Mouse (Mus musculus) MN1 (cell line): ENCODE data around the gene Cyb5d1.

Source experiments
- DNase-seq: peaks from one replicate; pipeline ENCODE4 v3.0.0-alpha.2; 2016; ENCODE audit warnings: low spot score

Cyb5d1 gene

DNA sequence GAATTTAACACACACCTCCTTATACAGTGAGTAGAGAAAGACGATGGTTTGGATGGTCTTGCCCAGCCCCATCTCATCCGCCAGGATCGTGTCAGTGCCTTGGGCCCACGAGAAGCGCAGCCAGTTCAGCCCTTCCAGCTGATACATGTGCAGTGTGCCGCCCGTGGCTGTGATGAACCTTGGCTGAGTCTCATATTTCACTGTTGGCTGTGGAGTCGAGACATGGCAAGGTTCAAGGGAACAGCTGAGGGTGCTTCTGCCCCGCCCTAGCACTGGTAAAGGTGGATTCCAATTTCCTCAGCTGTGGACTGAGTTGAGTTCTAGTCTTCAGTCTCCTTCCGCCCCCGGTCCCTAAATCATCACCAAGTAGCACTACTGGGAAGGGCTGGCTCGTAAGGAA is 37.7 kb downstream of the Cyb5d1 start:
- no peak for DNase-seq

DNA sequence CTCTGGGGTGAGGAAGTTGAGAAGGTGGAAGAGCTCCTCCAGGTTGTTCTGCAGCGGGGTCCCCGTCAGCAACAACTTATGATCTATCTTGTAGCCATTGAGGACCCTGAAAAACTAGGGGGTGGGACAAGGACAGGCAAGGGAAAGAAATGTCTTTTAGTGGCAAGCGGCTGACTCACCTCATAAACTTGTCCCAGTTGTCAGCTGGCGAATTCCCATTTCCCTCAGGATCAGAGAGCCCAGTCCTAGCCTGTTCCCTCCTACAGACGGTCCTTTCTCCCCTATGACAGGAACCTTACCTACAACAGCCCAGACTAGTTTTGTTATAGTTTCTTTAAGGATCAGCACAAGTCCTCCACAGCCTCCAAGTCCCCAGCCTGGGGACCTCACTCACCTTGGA is 38.9 kb downstream of the Cyb5d1 start:
- no peak for DNase-seq

DNA sequence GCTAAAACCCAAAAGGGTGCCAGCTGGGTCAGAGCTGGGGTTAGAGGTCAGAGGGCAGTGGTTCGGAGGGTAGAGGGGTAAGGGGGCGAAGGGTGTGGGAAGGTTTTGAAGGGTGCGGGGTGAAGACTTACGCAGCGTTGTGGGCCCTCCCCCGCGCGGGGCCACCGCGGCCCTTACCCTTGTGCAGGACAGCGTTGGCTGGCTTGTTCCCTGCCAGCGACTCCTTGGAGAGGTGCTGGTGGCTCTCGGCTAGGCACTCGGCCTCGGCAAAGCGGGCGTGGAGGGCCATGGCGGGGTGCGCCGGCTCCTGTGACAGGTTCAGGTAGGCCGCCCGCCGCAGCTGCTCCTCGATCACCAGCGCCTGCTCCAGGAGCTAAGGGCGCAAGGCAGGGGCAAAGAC is 49.0 kb downstream of the Cyb5d1 start:
- DNase-seq, result no peak
